Mouse (Mus musculus) spleen, adult 2 months (tissue): ENCODE measurements around the gene Vmn2r-ps130. TPM values are rescaled to one million over a fixed set of nuclear protein-coding genes. Genes with fewer than 3 reads are reported as not detected.
"Not testable (repeated sequence)": the region's sequence is repeated elsewhere in the genome, so short reads cannot be mapped to it uniquely, and the experiment has no call there.

Source experiments
- DNase-seq, 2 experiments: peaks; one replicate each; pipeline versions ENCODE4 v3.0.0 to v3.0.0-alpha.2; 2012 to 2021; ENCODE audit warnings: low spot score in 2 of 2, low read depth in 1 of 2
- H3K27ac ChIP-seq: fragments of 200-500 bp; 2 replicates; pipeline ENCODE4 v1.5.1; 2012; ENCODE audit warnings: low read length, inconsistent platforms; ENCODE audit not compliant: insufficient read depth
- H3K27me3 ChIP-seq: fragments of 200-500 bp; 2 replicates; pipeline ENCODE4 v1.6.1; 2012; ENCODE audit warnings: mild to moderate bottlenecking, moderate library complexity, low read length, inconsistent platforms; ENCODE audit not compliant: control insufficient read depth, insufficient read depth
- H3K36me3 ChIP-seq: fragments of 200-500 bp; 2 replicates; pipeline ENCODE4 v1.6.1; 2012; ENCODE audit warnings: mild to moderate bottlenecking, low read length, inconsistent platforms; ENCODE audit not compliant: control insufficient read depth, insufficient read depth
- H3K4me1 ChIP-seq: fragments of 200-500 bp; 2 replicates; pipeline ENCODE4 v1.6.1; 2011; ENCODE audit warnings: inconsistent platforms; ENCODE audit not compliant: control insufficient read depth, insufficient read depth, insufficient read length
- H3K4me3 ChIP-seq: fragments of 200-500 bp; 2 replicates; pipeline ENCODE4 v1.5.1; 2011; ENCODE audit warnings: mild to moderate bottlenecking, inconsistent platforms; ENCODE audit not compliant: insufficient read depth, insufficient read length; ENCODE audit errors: extremely low read depth
- WGBS: fragments of 180-500 bp; shearing (Covaris S2); methylation state at CpG from one replicate; pipeline ENCODE4 v1.1.7; 2018; 5-methylcytosine and 5-hydroxymethylcytosine counted together
- polyA plus RNA-seq: library from polyadenylated mRNA; depleted of rRNA; stranded (reverse); fragments of >200 nt; gene quantifications from 2 replicates; pipeline ENCODE4 v1.2.3, GENCODE M21; 2012; rRNA removed

Vmn2r-ps130 gene
- polyA plus RNA-seq, result not detected in 2 replicates

GRCm38 (mm10) chr17:23060866-23061265, at the start of gene Vmn2r-ps130:
Gene Vmn2r-ps130, plus strand, starts transcription at chr17:23061166.
- DNase-seq, H3K4me1 ChIP-seq, H3K27me3 ChIP-seq, H3K4me3 ChIP-seq, H3K27ac ChIP-seq, H3K36me3 ChIP-seq: not testable (repeated sequence)
- WGBS, result 100% methylated on average over 1 of the region's 1 CpGs

Other genes starting within 250 kb of the Vmn2r-ps130 start
- gene Zfp945, start 194.0 kb upstream of the Vmn2r-ps130 start, polyA plus RNA-seq, result 1.3 and 1.4 TPM in 2 replicates
- gene Vmn2r113, start 118.2 kb upstream of the Vmn2r-ps130 start, polyA plus RNA-seq, result not detected in 2 replicates
- 0.29 and 0.44 TPM in 2 replicates for gene Zfp40, start 132.1 kb downstream of the Vmn2r-ps130 start, polyA plus RNA-seq